Mouse (Mus musculus) kidney, embryonic 15.5 days (tissue): Measurements from ENCODE around the gene Rpl23a. TPM values are rescaled to one million over a fixed set of nuclear protein-coding genes. Genes with fewer than 3 reads are reported as not detected.

Source experiments
- ATAC-seq: fragments of 200-750 bp; cut with Nextera tagmentation; replicated peaks from 2 replicates; pipeline ENCODE4 v1.8.0; 2017; ENCODE audit warnings: moderate TSS enrichment; ENCODE audit not compliant: low FRiP score
- H3K27ac ChIP-seq: fragments of 300-500 bp; sonication (generic); 2 replicates; pipeline ENCODE4 v1.5.1; 2015; ENCODE audit warnings: mild to moderate bottlenecking, inconsistent platforms
- H3K27me3 ChIP-seq: fragments of 300-500 bp; sonication (generic); 2 replicates; pipeline ENCODE4 v1.6.1; 2015; ENCODE audit warnings: inconsistent platforms
- H3K36me3 ChIP-seq: fragments of 300-500 bp; sonication (generic); 2 replicates; pipeline ENCODE4 v1.6.1; 2015; ENCODE audit warnings: inconsistent platforms
- H3K4me1 ChIP-seq: fragments of 300-500 bp; sonication (generic); 2 replicates; pipeline ENCODE4 v1.6.1; 2015; ENCODE audit warnings: inconsistent platforms
- H3K4me2 ChIP-seq: fragments of 300-500 bp; sonication (generic); 2 replicates; pipeline ENCODE4 v1.6.1; 2015; ENCODE audit warnings: moderate library complexity, mild to moderate bottlenecking, inconsistent platforms
- H3K4me3 ChIP-seq: fragments of 300-500 bp; sonication (generic); replicated peaks from 2 replicates; pipeline ENCODE4 v1.5.1; 2015; ENCODE audit warnings: mild to moderate bottlenecking, inconsistent platforms
- H3K9ac ChIP-seq: fragments of 300-500 bp; sonication (generic); 2 replicates; pipeline ENCODE4 v1.6.1; 2015; ENCODE audit warnings: mild to moderate bottlenecking, inconsistent platforms
- H3K9me3 ChIP-seq: fragments of 300-500 bp; sonication (generic); replicated peaks from 2 replicates; pipeline ENCODE4 v1.6.1; 2016; ENCODE audit warnings: inconsistent platforms
- WGBS: fragments of 180-500 bp; shearing (Covaris S2); methylation state at CpG from one replicate; pipeline ENCODE4 v1.1.7; 2015; ENCODE audit warnings: mixed read lengths; 5-methylcytosine and 5-hydroxymethylcytosine counted together
- polyA plus RNA-seq: library from polyadenylated mRNA; unstranded; fragments of >200 nt; fragmentation: Nextera tagmentation; extraction: Ambion mirVana; gene quantifications from 2 replicates; pipeline ENCODE4 v1.2.1, GENCODE M21; 2015

Gene Rpl23a
- polyA plus RNA-seq, 1 experiment from 2014 or later, result 1,327 TPM

DNA sequence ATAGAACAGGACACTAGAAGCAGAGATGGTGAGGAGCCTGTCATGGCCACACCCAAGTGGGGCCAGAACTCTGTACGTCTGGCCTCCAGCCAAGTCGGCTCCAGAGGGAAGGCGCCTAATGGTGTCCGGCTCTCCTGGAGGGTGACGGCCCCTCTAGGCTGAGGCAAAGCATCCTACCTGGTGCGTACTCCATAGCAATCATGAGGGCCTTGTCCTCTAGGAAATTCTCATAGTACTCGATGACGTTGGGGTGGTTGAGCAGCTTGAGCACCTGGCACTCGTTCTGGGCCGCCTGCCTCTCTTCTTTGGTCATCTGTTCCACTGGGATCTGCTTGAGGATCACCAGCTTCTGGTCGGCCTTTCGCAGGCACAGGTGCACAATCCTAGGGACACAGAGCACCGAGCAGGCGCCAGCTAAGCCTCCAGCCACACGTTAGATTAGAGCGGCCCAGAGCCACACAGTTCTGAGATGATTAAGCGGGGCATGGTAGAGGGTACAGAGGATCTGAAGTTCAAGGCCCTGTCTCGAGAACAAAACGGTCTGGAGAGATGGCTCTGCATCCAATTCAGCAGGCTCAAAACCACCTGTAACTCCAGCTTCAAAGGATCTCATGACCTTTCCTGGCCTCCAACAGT lies 10.5 kb downstream of the Rpl23a start:
- Histone ChIP-seq H3K9ac (no peak overlapping the region), H3K9me3 (no peaks in the 10 kb centered on the region), H3K27me3 (no peaks in the 10 kb centered on the region), H3K36me3 (peaks cover 20% of the 10 kb centered on the region; the same call in 1 of the 2 replicates), H3K4me2 (no peak overlapping the region), H3K4me3 (no peak overlapping the region), H3K4me1 (peaks cover 37% of the 10 kb centered on the region), H3K27ac (no peak overlapping the region)
- ATAC-seq, result no peak
- WGBS, result 84% methylated on average over 19 of the region's 19 CpGs

DNA sequence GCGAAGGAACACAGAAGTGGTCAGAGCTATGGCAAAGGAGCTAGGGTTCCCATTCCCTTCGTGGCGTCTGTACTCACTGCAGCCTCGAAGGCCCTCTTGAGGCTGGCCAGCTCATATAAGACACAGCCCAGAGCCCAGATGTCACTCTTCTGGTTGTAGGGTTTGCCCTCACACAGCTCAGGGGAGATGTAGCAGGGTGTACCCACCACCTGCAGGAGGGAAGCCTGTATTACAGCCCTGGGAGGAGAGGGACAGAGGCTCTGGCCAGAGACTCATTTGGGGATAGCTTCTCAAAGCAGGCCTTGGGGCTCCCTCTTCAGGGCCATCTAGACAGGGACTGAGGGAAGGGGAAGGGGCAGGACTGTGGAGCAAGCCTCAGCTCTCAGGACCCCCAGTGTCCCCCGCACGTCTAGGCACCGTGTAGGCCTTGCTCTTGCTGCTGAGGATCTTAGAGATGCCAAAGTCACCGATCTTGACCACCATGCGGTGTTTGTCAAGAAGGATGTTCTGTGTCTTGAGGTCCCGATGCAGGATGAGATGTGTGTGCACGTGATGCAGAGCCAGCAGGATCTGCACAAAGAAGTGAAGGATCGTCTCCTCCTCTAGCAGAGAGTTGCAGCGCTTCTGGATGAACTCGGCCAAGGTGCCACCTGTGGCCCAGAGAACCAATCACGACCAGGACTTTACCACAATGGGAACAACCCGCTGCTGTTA lies 11.2 kb downstream of the Rpl23a start:
- no peaks in the 10 kb centered on the region for H3K27me3 ChIP-seq
- ATAC-seq, result no peak
- H3K27ac ChIP-seq, result no peak overlapping the region
- no peak overlapping the region for H3K4me2 ChIP-seq
- H3K36me3 ChIP-seq, result peaks cover 24% of the 10 kb centered on the region; the same call in 1 of the 2 replicates
- no peaks in the 10 kb centered on the region for H3K9me3 ChIP-seq
- H3K4me1 ChIP-seq, result peaks cover 30% of the 10 kb centered on the region
- 80% methylated on average over 16 of the region's 16 CpGs for WGBS
- H3K9ac ChIP-seq, result no peak overlapping the region
- H3K4me3 ChIP-seq, result no peak overlapping the region

DNA sequence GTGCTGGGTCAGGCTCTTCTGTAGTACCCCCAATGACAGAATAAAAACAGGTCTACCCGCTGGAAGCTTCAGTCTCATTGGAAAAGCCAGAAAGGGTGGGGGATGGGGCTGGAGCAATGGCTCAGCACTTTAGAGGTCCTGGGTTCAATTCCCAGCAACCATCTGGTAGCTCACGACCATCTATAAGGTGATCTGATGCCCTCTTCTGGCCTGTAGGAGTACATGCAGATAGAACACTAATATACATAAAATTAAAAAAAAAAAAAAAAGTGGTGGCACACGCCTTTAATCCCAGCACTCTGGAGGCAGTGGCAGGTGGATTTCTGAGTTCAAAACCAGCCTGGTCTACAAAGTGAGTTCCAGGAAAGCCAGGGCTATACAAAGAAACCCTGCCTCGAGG lies 12.1 kb downstream of the Rpl23a start:
- no peak for ATAC-seq
- Histone ChIP-seq H3K36me3 (peaks cover 24% of the 10 kb centered on the region; the same call in 1 of the 2 replicates), H3K9me3 (no peaks in the 10 kb centered on the region), H3K4me3 (no peak overlapping the region), H3K27me3 (no peaks in the 10 kb centered on the region), H3K9ac (no peak overlapping the region), H3K4me1 (peaks cover 32% of the 10 kb centered on the region), H3K27ac (no peak overlapping the region), H3K4me2 (no peak overlapping the region)
- 82% methylated on average over 4 of the region's 4 CpGs for WGBS

DNA sequence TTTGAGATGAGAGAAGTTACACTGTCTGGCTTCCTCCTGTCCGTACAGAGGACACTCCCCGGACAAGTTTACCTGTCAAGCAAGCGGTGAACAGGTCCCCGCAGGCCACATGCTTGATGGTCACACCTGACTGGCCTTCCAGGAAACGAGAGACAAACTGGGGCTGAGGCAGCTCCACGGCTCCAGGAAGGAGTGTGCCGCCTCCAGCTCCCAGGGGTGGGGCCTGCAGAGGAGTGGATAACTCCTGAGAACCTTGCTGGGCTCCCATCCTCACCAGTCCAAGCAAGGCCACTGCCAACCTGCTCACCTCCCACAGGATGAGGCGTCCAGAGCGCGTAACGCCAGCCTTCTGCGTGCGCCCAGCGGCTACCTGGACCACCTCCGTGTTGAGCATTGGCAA lies 13.1 kb downstream of the Rpl23a start:
- no peak overlapping the region for H3K4me2 ChIP-seq
- no peaks in the 10 kb centered on the region for H3K27me3 ChIP-seq
- H3K9ac ChIP-seq, result no peak overlapping the region
- peak; percentile 17; the same call in 1 of the 2 replicates for ATAC-seq
- no peak overlapping the region for H3K27ac ChIP-seq
- H3K4me1 ChIP-seq, result peaks cover 36% of the 10 kb centered on the region
- no peaks in the 10 kb centered on the region for H3K9me3 ChIP-seq
- 68% methylated on average over 15 of the region's 15 CpGs for WGBS
- peaks cover 24% of the 10 kb centered on the region; the same call in 1 of the 2 replicates for H3K36me3 ChIP-seq
- no peak overlapping the region for H3K4me3 ChIP-seq

DNA sequence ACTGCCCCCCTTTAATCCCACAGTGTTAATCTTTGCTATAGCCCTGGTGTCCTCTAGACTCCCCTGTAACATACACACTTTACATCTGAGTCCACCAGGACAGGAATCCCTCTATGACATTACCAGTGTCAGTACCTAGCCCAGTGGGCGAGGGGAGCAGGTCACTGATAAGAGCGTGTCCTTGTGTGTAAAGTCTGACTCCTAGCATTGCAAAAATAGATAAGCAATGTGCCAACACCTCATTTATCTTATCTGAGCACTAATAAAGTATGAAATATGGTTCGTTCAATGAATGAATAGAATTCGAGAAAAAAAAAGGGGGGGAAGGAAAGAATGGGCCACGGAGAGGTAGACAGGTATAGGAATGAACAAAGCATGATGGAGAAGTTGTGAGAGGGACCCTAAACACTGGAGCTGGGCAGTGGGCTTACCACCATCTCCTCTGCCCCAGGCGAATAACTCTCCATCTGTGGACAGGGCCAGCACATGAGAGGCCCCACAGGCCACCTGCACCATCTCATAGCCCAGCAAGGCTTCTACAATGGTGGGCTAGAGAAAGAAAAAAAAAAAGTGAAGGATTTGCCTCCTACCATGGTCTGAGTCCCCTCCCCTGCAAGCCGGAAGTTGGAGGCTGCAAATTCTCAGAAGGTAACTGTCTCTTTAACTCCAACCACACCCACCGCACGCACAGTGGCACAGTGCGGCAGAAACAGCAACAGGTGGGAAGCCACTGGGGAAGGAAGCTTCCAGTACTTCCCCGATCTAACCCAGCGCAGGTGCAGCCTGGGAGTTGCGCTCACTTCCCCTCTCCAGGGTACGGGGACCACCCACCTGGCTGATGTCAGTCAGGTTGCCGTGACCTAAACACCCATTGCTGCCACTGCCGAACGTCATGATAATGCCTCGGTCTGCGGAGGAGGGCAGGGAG lies 14.6 kb downstream of the Rpl23a start:
- H3K9me3 ChIP-seq, result no peaks in the 10 kb centered on the region
- H3K36me3 ChIP-seq, result peaks cover 24% of the 10 kb centered on the region; the same call in 1 of the 2 replicates
- peaks cover 29% of the 10 kb centered on the region for H3K4me1 ChIP-seq
- no peak overlapping the region for H3K27ac ChIP-seq
- WGBS, result 58% methylated on average over 19 of the region's 19 CpGs
- no peak overlapping the region for H3K4me3 ChIP-seq
- no peak for ATAC-seq
- no peaks in the 10 kb centered on the region for H3K27me3 ChIP-seq
- peak overlapping the region; percentile 34; the same call in 1 of the 2 replicates for H3K4me2 ChIP-seq
- H3K9ac ChIP-seq, result no peak overlapping the region

DNA sequence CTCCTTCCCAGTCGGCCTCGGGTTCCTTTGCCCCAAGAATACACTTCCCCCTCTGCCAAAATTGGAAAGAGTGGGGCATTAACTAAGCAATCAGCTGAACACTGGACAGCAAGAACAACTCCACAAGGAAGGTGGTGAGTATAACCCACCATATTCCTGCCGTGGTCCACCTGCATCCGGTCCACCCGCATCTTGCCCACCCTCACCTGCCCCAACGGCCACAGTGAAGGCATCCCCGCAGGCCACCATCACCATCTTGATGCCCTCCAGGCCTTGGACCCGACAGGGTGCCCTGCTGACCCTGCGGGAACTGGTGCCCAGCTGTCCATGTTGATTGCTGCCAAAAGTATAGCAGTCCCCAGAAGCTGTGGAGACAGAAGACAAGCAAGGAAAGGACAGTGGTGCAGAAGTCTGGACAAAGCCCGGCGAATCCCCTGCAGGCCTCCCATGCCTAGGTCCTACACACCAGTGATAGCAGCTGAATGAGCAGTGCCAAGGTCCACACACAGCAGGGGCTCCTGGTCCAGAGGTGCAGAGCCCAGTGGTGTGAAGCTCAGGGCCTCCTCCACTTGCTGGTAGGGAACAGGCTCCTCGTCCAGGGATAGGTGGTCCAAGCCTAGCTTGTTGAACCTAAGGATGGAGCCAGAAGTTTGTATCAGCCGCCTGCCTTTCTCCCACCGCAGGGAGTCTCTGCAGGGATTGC lies 16.0 kb downstream of the Rpl23a start:
- WGBS, result 92% methylated on average over 14 of the region's 14 CpGs

DNA sequence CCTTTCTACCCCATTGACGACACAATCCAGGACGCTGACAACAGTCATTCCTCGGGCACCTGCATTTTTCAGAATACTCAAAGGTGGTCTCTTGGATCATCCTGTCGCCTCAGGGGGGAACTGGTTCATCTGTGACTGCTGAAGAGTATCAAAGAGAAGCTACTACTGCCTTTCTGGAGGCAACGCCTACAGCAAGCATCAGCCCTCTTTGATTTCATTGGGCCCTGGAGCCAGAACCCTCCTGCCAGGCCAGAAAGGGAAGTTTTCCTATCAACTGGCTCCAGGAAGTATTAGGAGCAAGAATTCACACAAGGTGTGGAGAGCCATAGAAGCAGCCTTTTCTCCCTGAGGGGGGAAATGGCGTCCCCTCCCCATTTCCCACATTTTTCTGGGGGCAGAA lies 16.7 kb downstream of the Rpl23a start:
- Histone ChIP-seq H3K27ac (peak overlapping the region; percentile 96), H3K36me3 (peaks cover 29% of the 10 kb centered on the region), H3K4me1 (peaks cover 45% of the 10 kb centered on the region), H3K27me3 (no peaks in the 10 kb centered on the region), H3K4me3 (no peak overlapping the region), H3K4me2 (peak overlapping the region; percentile 88; the same call in 1 of the 2 replicates), H3K9me3 (no peaks in the 10 kb centered on the region), H3K9ac (0 out of 2 replicates have a peak overlapping the region, but pooled peaks have one; percentile 100)
- WGBS, result 70% methylated on average over 6 of the region's 6 CpGs
- ATAC-seq, result no peak

More for the DNA sequence above, 16.0 kb downstream of the Rpl23a start:
- H3K9me3 ChIP-seq, result no peaks in the 10 kb centered on the region
- no peak for ATAC-seq
- no peak overlapping the region for H3K4me2 ChIP-seq
- no peak overlapping the region for H3K4me3 ChIP-seq
- H3K36me3 ChIP-seq, result peaks cover 29% of the 10 kb centered on the region
- no peak overlapping the region for H3K9ac ChIP-seq
- 0 out of 2 replicates have a peak overlapping the region, but pooled peaks have one; percentile 96 for H3K27ac ChIP-seq
- H3K27me3 ChIP-seq, result no peaks in the 10 kb centered on the region
- peaks cover 37% of the 10 kb centered on the region for H3K4me1 ChIP-seq

DNA sequence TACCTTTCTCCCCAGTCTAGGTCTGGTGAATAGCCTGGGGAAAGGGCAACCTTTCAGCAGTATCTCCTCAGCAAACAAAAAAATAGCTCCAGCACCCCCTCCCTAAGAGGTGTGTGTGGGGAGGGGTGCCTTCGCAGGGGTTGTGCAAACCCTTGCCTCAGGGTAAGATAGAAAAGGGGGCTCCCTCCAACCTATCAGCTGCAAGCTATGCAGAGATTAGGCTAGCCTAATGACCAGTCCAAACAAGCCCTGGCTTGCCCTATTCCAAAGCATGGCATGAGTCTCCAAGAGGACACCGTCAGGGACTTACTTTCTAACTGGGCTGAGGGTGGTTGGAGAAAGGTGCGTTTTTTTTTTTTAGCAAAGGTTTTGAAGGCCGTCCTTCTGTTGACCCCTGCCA lies 17.2 kb downstream of the Rpl23a start:
- H3K4me1 ChIP-seq, result peaks cover 49% of the 10 kb centered on the region
- H3K9ac ChIP-seq, result peak overlapping the region; percentile 100
- peak overlapping the region; percentile 88 for H3K4me2 ChIP-seq
- no peaks in the 10 kb centered on the region for H3K27me3 ChIP-seq
- H3K36me3 ChIP-seq, result peaks cover 30% of the 10 kb centered on the region
- WGBS, result 48% methylated on average over 4 of the region's 4 CpGs
- H3K4me3 ChIP-seq, result peak overlapping the region; percentile 100
- no peak for ATAC-seq
- peak overlapping the region; percentile 96 for H3K27ac ChIP-seq
- no peaks in the 10 kb centered on the region for H3K9me3 ChIP-seq

DNA sequence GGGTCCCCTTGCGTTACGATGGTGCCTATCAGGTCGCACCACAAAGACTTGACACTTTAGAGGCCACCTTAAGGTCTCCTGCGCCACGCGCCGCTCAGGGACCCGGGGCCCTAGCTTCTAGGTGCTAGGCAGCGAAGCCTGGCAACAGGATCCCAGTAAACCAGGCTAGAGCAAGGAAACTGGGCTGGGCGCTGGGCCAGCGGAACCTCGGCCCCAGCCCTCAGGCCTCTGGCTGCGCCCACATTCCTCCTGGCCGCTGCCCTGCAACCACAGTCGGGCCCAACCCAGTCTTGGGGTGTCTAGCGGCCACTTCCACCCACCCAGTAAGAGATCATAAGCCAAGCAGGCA lies 17.6 kb downstream of the Rpl23a start:
- Histone ChIP-seq H3K36me3 (peaks cover 30% of the 10 kb centered on the region), H3K27ac (peak overlapping the region; percentile 96), H3K4me2 (peak overlapping the region; percentile 88), H3K9ac (peak overlapping the region; percentile 100), H3K4me3 (peak overlapping the region; percentile 100), H3K9me3 (no peaks in the 10 kb centered on the region), H3K4me1 (peaks cover 53% of the 10 kb centered on the region), H3K27me3 (no peaks in the 10 kb centered on the region)
- ATAC-seq, result peak; percentile 38
- WGBS, result 3% methylated on average over 16 of the region's 16 CpGs

DNA sequence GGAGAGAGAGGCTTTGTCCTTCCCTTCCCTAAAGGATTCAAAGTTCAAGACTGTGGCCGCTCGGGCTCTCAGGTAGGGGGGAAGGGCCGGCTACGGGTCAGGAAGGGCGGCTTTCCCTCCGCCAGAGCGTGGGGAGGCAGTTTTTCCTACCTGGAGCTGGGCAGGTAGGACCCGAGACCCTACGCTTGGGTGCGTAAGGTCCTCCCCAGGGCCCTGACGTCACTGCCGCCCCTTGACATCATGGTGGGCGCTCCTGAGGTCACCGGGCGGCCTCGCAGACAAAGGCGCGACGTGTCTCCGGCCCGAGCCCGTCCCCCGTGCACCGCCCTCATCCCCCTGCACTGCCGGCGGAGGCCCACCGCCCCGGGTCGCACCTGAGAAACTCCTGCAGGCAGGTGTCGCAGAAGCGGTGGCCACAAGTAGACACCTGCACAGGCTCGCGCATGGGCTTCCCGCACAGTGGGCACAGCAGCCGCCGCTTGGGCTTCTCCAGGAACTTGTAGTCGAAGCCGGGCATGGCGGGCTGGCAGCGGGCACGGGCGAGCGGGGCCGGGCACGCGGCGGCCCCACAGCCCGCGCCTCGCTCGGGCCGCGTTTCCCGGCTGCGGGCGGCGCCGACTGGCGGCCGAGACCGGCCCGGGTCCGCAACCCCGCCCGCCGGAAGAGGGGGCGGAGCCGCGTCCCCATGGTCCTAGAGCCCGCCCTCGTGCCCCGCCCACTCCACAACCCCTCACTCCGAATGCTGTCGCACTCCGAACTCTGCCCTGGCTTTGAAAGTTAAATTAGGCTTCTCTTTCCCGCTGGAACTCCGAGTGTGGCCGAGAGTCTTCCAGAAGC lies 18.2 kb downstream of the Rpl23a start, which contains the start of gene Traf4:
TSS of gene Traf4 (minus strand) at position 666 of the 837 bp plus-strand sequence.
- under 1% methylated on average over 78 of the region's 78 CpGs for WGBS
- Histone ChIP-seq H3K27me3 (no peaks in the 10 kb centered on the region), H3K27ac (peak within 1 kb of the TSS; percentile 96), H3K4me3 (peak within 1 kb of the TSS; percentile 100), H3K4me1 (peaks cover 53% of the 10 kb centered on the region), H3K4me2 (peak within 1 kb of the TSS; percentile 88), H3K36me3 (peaks cover 35% of the 10 kb centered on the region), H3K9me3 (no peaks in the 10 kb centered on the region), H3K9ac (peak within 1 kb of the TSS; percentile 100)
- peak; percentile 88 for ATAC-seq

DNA sequence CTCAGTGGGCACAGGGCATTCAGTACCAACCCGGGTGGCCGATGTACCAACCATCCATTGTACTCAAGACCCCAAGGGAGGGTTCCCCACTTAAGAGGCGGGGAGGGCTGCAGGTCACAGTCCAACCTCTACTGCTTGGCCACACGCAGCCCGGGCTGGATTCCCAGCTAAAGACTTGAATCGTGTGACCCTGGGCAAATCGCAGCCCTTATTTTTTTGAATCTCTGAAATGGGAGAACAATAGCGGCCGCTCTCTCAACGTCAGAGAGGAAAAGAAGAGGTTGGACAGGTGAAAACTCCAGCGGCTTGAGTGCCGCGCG lies 18.8 kb downstream of the Rpl23a start:
- peak overlapping the region; percentile 96 for H3K27ac ChIP-seq
- peak overlapping the region; percentile 88 for H3K4me2 ChIP-seq
- peak overlapping the region; percentile 100 for H3K9ac ChIP-seq
- peak overlapping the region; percentile 100 for H3K4me3 ChIP-seq
- peaks cover 41% of the 10 kb centered on the region for H3K36me3 ChIP-seq
- H3K4me1 ChIP-seq, result peaks cover 59% of the 10 kb centered on the region
- H3K9me3 ChIP-seq, result no peaks in the 10 kb centered on the region
- 0% methylated on average over 14 of the region's 14 CpGs for WGBS
- H3K27me3 ChIP-seq, result no peaks in the 10 kb centered on the region
- ATAC-seq, result no peak
